Mouse (Mus musculus): Measurements from ENCODE around the gene Rbmx. TPM values are rescaled to one million over a fixed set of nuclear protein-coding genes. Genes with fewer than 3 reads are reported as not detected.

Gene Rbmx
- polyA plus RNA-seq, 1 experiment, result 54.5 TPM

- no peak for DNase-seq
- H3K27ac ChIP-seq (ENCODE audit: control insufficient read depth, insufficient read depth, low read length), result no peak overlapping the region
- WGBS, result 74% methylated on average over 2 of the region's 2 CpGs
- no peak overlapping the region for H3K4me3 ChIP-seq (ENCODE audit: control insufficient read depth, insufficient read depth, low read length)
- H3K36me3 ChIP-seq (ENCODE audit: control insufficient read depth, insufficient read depth, low read length), result no peaks in the 10 kb centered on the region
- H3K27me3 ChIP-seq (ENCODE audit: control insufficient read depth, insufficient read depth, low read length), result no peaks in the 10 kb centered on the region
- no peak for TF ChIP-seq CTCF (IDR thresholded peaks at IDR 0.05; ENCODE audit: borderline replicate concordance, control insufficient read depth, extremely low read depth, insufficient read depth, low read length, poor library complexity)
- TF ChIP-seq POLR2A (IDR thresholded peaks at IDR 0.05; ENCODE audit: control insufficient read depth, extremely low read depth, insufficient read depth, low read length, poor library complexity), result no peak
- H3K4me1 ChIP-seq (replicated peaks; ENCODE audit: control insufficient read depth, insufficient read depth, low read length), result no peaks in the 10 kb centered on the region
These were observed 27.8 kb downstream of the Rbmx start for GRCm38 (mm10) chrX:57364891-57365569.

- no peak for DNase-seq
- no peak for TF ChIP-seq CTCF (IDR thresholded peaks at IDR 0.05; ENCODE audit: borderline replicate concordance, control insufficient read depth, extremely low read depth, insufficient read depth, low read length, poor library complexity)
- no peak for TF ChIP-seq POLR2A (IDR thresholded peaks at IDR 0.05; ENCODE audit: control insufficient read depth, extremely low read depth, insufficient read depth, low read length, poor library complexity)
- H3K27me3 ChIP-seq (ENCODE audit: control insufficient read depth, insufficient read depth, low read length), result no peaks in the 10 kb centered on the region
- no peak overlapping the region for H3K4me3 ChIP-seq (ENCODE audit: control insufficient read depth, insufficient read depth, low read length)
- 100% methylated on average over 1 of the region's 1 CpGs for WGBS
- H3K4me1 ChIP-seq (replicated peaks; ENCODE audit: control insufficient read depth, insufficient read depth, low read length), result no peaks in the 10 kb centered on the region
- H3K36me3 ChIP-seq (ENCODE audit: control insufficient read depth, insufficient read depth, low read length), result no peaks in the 10 kb centered on the region
- H3K27ac ChIP-seq (ENCODE audit: control insufficient read depth, insufficient read depth, low read length), result no peak overlapping the region
These were observed 33.5 kb downstream of the Rbmx start for GRCm38 (mm10) chrX:57359316-57359715.

GRCm38 (mm10) chrX:57339220-57339619 is 53.6 kb downstream of the Rbmx start:
- Histone ChIP-seq H3K27me3 (ENCODE audit: control insufficient read depth, insufficient read depth, low read length) (no peaks in the 10 kb centered on the region), H3K36me3 (ENCODE audit: control insufficient read depth, insufficient read depth, low read length) (0 out of 2 replicates have a peak, but pooled peaks cover 5% of the 10 kb centered on the region), H3K27ac (ENCODE audit: control insufficient read depth, insufficient read depth, low read length) (peak overlapping the region; percentile 98), H3K4me3 (ENCODE audit: control insufficient read depth, insufficient read depth, low read length) (peak overlapping the region; percentile 30; the same call in 1 of the 2 replicates), H3K4me1 (replicated peaks; ENCODE audit: control insufficient read depth, insufficient read depth, low read length) (peaks cover 7% of the 10 kb centered on the region)
- WGBS, result 63% methylated on average over 4 of the region's 4 CpGs
- TF ChIP-seq CTCF (IDR thresholded peaks at IDR 0.05; ENCODE audit: borderline replicate concordance, control insufficient read depth, extremely low read depth, insufficient read depth, low read length, poor library complexity) (no peak), POLR2A (IDR thresholded peaks at IDR 0.05; ENCODE audit: control insufficient read depth, extremely low read depth, insufficient read depth, low read length, poor library complexity) (no peak)
- DNase-seq, result no peak

GRCm38 (mm10) chrX:57338371-57339211 is 54.2 kb downstream of the Rbmx start, which contains the start of gene Arhgef6:
Arhgef6 (minus strand) TSS chrX:57338729.
- DNase-seq, result peak; percentile 29
- Histone ChIP-seq H3K4me3 (ENCODE audit: control insufficient read depth, insufficient read depth, low read length) (peak within 1 kb of the TSS; percentile 38), H3K27me3 (ENCODE audit: control insufficient read depth, insufficient read depth, low read length) (no peaks in the 10 kb centered on the region), H3K27ac (ENCODE audit: control insufficient read depth, insufficient read depth, low read length) (peak within 1 kb of the TSS; percentile 98), H3K36me3 (ENCODE audit: control insufficient read depth, insufficient read depth, low read length) (0 out of 2 replicates have a peak, but pooled peaks cover 5% of the 10 kb centered on the region), H3K4me1 (replicated peaks; ENCODE audit: control insufficient read depth, insufficient read depth, low read length) (peaks cover 7% of the 10 kb centered on the region)
- WGBS, result 6% methylated on average over 18 of the region's 18 CpGs
- TF ChIP-seq CTCF (IDR thresholded peaks at IDR 0.05; ENCODE audit: borderline replicate concordance, control insufficient read depth, extremely low read depth, insufficient read depth, low read length, poor library complexity) (no peak), POLR2A (IDR thresholded peaks at IDR 0.05; ENCODE audit: control insufficient read depth, extremely low read depth, insufficient read depth, low read length, poor library complexity) (no peak)

- DNase-seq, result no peak
- Histone ChIP-seq H3K4me3 (ENCODE audit: control insufficient read depth, insufficient read depth, low read length) (no peak overlapping the region), H3K27me3 (ENCODE audit: control insufficient read depth, insufficient read depth, low read length) (no peaks in the 10 kb centered on the region), H3K27ac (ENCODE audit: control insufficient read depth, insufficient read depth, low read length) (no peak overlapping the region; the same call in 1 of the 2 replicates), H3K36me3 (ENCODE audit: control insufficient read depth, insufficient read depth, low read length) (0 out of 2 replicates have a peak, but pooled peaks cover 5% of the 10 kb centered on the region), H3K4me1 (replicated peaks; ENCODE audit: control insufficient read depth, insufficient read depth, low read length) (peaks cover 7% of the 10 kb centered on the region)
- TF ChIP-seq POLR2A (IDR thresholded peaks at IDR 0.05; ENCODE audit: control insufficient read depth, extremely low read depth, insufficient read depth, low read length, poor library complexity), result no peak
- TF ChIP-seq CTCF (IDR thresholded peaks at IDR 0.05; ENCODE audit: borderline replicate concordance, control insufficient read depth, extremely low read depth, insufficient read depth, low read length, poor library complexity), result no peak
These were observed 55.3 kb downstream of the Rbmx start for GRCm38 (mm10) chrX:57337582-57337981.

- DNase-seq, result peak; percentile 20
- H3K4me3 ChIP-seq (ENCODE audit: control insufficient read depth, insufficient read depth, low read length), result peak overlapping the region; percentile 58
- no peak for TF ChIP-seq POLR2A (IDR thresholded peaks at IDR 0.05; ENCODE audit: control insufficient read depth, extremely low read depth, insufficient read depth, low read length, poor library complexity)
- TF ChIP-seq CTCF (IDR thresholded peaks at IDR 0.05; ENCODE audit: borderline replicate concordance, control insufficient read depth, extremely low read depth, insufficient read depth, low read length, poor library complexity), result no peak
- no peaks in the 10 kb centered on the region for H3K27me3 ChIP-seq (ENCODE audit: control insufficient read depth, insufficient read depth, low read length)
- H3K4me1 ChIP-seq (replicated peaks; ENCODE audit: control insufficient read depth, insufficient read depth, low read length), result peaks cover 7% of the 10 kb centered on the region
- 0 out of 2 replicates have a peak, but pooled peaks cover 5% of the 10 kb centered on the region for H3K36me3 ChIP-seq (ENCODE audit: control insufficient read depth, insufficient read depth, low read length)
- 29% methylated on average over 9 of the region's 9 CpGs for WGBS
- peak overlapping the region; percentile 91 for H3K27ac ChIP-seq (ENCODE audit: control insufficient read depth, insufficient read depth, low read length)
These were observed 55.9 kb downstream of the Rbmx start for GRCm38 (mm10) chrX:57336958-57337357.

All from thymus, adult 2 months (tissue).